Mouse (Mus musculus) kidney, embryonic 16.5 days (tissue): ENCODE data around the gene Ogn. TPM values are rescaled to one million over a fixed set of nuclear protein-coding genes. Genes with fewer than 3 reads are reported as not detected.

ENCODE experiments used
- ATAC-seq: fragments of 200-750 bp; cut with Nextera tagmentation; 2 replicates; pipeline ENCODE4 v1.8.0; 2017; ENCODE audit warnings: moderate TSS enrichment; ENCODE audit not compliant: low FRiP score, low TSS enrichment
- H3K27ac ChIP-seq: fragments of 300-500 bp; sonication (generic); 2 replicates; pipeline ENCODE4 v1.5.1; 2014; ENCODE audit warnings: low read length
- H3K27me3 ChIP-seq: fragments of 300-500 bp; sonication (generic); 2 replicates; pipeline ENCODE4 v1.6.1; 2014; ENCODE audit warnings: low read length, control low read depth, mixed read lengths; ENCODE audit not compliant: insufficient read depth
- H3K36me3 ChIP-seq: fragments of 300-500 bp; sonication (generic); 2 replicates; pipeline ENCODE4 v1.6.1; 2014; ENCODE audit warnings: low read length, control low read depth, mixed read lengths; ENCODE audit not compliant: insufficient read depth
- H3K4me1 ChIP-seq: fragments of 300-500 bp; sonication (generic); 2 replicates; pipeline ENCODE4 v1.6.1; 2014; ENCODE audit warnings: low read length, control low read depth, mixed read lengths; ENCODE audit not compliant: insufficient read depth
- H3K4me2 ChIP-seq: fragments of 300-500 bp; sonication (generic); replicated peaks from 2 replicates; pipeline ENCODE4 v1.6.1; 2014; ENCODE audit warnings: low read depth, low read length
- H3K4me3 ChIP-seq: fragments of 300-500 bp; sonication (generic); 2 replicates; pipeline ENCODE4 v1.5.1; 2014; ENCODE audit warnings: mild to moderate bottlenecking, low read length
- H3K9ac ChIP-seq: fragments of 300-500 bp; sonication (generic); replicated peaks from 2 replicates; pipeline ENCODE4 v1.6.1; 2014; ENCODE audit warnings: low read length
- H3K9me3 ChIP-seq: fragments of 300-500 bp; sonication (generic); 2 replicates; pipeline ENCODE4 v1.6.1; 2016; ENCODE audit warnings: low read length, control low read depth
- WGBS: fragments of 180-500 bp; shearing (Covaris S2); extraction: QIAGEN DNeasy Blood & Tissue Kit; methylation state at CpG from one replicate; pipeline ENCODE4 v1.1.7; 2014; 5-methylcytosine and 5-hydroxymethylcytosine counted together
- polyA plus RNA-seq: library from polyadenylated mRNA; unstranded; fragments of >200 nt; fragmentation: Nextera tagmentation; extraction: Ambion mirVana; gene quantifications from 2 replicates; pipeline ENCODE4 v1.2.1, GENCODE M21; 2015

Gene Ogn
- 54.9 and 59.1 TPM in 2 replicates for polyA plus RNA-seq

- no peak within 1 kb of the TSS for H3K9ac ChIP-seq
- WGBS, result 69% methylated on average over 4 of the region's 4 CpGs
- no peaks in the 10 kb centered on the region for H3K36me3 ChIP-seq
- peak within 1 kb of the TSS; percentile 39 for H3K4me3 ChIP-seq
- H3K9me3 ChIP-seq, result no peaks in the 10 kb centered on the region
- H3K27ac ChIP-seq, result peak within 1 kb of the TSS; percentile 38
- H3K4me1 ChIP-seq, result no peaks in the 10 kb centered on the region
- H3K4me2 ChIP-seq, result peak within 1 kb of the TSS; percentile 12; the same call in 1 of the 2 replicates
- ATAC-seq, result no peak
- no peaks in the 10 kb centered on the region for H3K27me3 ChIP-seq
Measured at GRCm38 (mm10) chr13:49607714-49608113, at the start of gene Ogn. TSS of gene Ogn (plus strand) at chr13:49608046.

- H3K9ac ChIP-seq, result no peak overlapping the region
- H3K4me2 ChIP-seq, result no peak overlapping the region
- 49% methylated on average over 2 of the region's 2 CpGs for WGBS
- H3K27ac ChIP-seq, result no peak overlapping the region
- H3K27me3 ChIP-seq, result no peaks in the 10 kb centered on the region
- no peaks in the 10 kb centered on the region for H3K4me1 ChIP-seq
- H3K4me3 ChIP-seq, result no peak overlapping the region
- no peaks in the 10 kb centered on the region for H3K36me3 ChIP-seq
- H3K9me3 ChIP-seq, result no peaks in the 10 kb centered on the region
- ATAC-seq, result no peak
Measured at GRCm38 (mm10) chr13:49559185-49559584, 48.7 kb upstream of the Ogn start.

- 65% methylated on average over 2 of the region's 2 CpGs for whole genome bisulfite sequencing
- Histone ChIP-seq H3K4me3 (no peak overlapping the region), H3K27ac (no peak overlapping the region), H3K9me3 (no peaks in the 10 kb centered on the region), H3K36me3 (no peaks in the 10 kb centered on the region), H3K4me2 (no peak overlapping the region), H3K9ac (no peak overlapping the region), H3K27me3 (no peaks in the 10 kb centered on the region), H3K4me1 (no peaks in the 10 kb centered on the region)
- ATAC-seq, result no peak
Measured at GRCm38 (mm10) chr13:49560886-49561285, 47.0 kb upstream of the Ogn start.

DNA sequence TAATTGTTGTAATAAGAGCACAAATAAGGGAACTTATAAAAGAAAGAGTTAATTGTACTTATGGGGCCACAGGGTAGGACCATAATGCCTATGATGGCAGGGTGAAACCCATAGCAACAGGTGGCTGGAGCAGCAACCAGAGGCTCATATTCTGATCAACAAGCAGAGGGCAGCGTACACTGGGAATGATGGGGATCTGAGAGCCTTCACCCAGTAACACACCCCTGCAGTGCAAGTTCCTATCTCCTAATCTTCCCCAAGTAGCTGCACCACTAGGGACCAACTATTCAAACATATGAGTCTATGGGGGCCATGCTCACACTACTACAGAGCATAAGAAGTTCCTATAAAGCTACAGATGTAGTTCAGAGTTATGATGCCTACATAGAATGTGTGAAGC, 43.5 kb upstream of the Ogn start:
- H3K27ac ChIP-seq, result no peak overlapping the region
- H3K4me3 ChIP-seq, result no peak overlapping the region
- H3K4me1 ChIP-seq, result no peaks in the 10 kb centered on the region
- no peaks in the 10 kb centered on the region for H3K36me3 ChIP-seq
- no peaks in the 10 kb centered on the region for H3K9me3 ChIP-seq
- no peak overlapping the region for H3K9ac ChIP-seq
- H3K27me3 ChIP-seq, result no peaks in the 10 kb centered on the region
- no peak for ATAC-seq
- WGBS, result 84% methylated on average over 1 of the region's 1 CpGs
- no peak overlapping the region for H3K4me2 ChIP-seq

- no peaks in the 10 kb centered on the region for H3K27me3 ChIP-seq
- H3K27ac ChIP-seq, result no peak overlapping the region
- no peak overlapping the region for H3K4me3 ChIP-seq
- no peak overlapping the region for H3K9ac ChIP-seq
- no peaks in the 10 kb centered on the region for H3K36me3 ChIP-seq
- no peaks in the 10 kb centered on the region for H3K4me1 ChIP-seq
- WGBS, result 85% methylated on average over 3 of the region's 3 CpGs
- H3K4me2 ChIP-seq, result no peak overlapping the region
- H3K9me3 ChIP-seq, result no peaks in the 10 kb centered on the region
- no peak for ATAC-seq
Measured at GRCm38 (mm10) chr13:49570371-49570770, 37.5 kb upstream of the Ogn start.

- H3K36me3 ChIP-seq, result no peaks in the 10 kb centered on the region
- no peak overlapping the region for H3K4me3 ChIP-seq
- no peaks in the 10 kb centered on the region for H3K27me3 ChIP-seq
- no peaks in the 10 kb centered on the region for H3K9me3 ChIP-seq
- 75% methylated on average over 2 of the region's 2 CpGs for WGBS
- no peak overlapping the region for H3K27ac ChIP-seq
- no peaks in the 10 kb centered on the region for H3K4me1 ChIP-seq
- H3K9ac ChIP-seq, result no peak overlapping the region
- H3K4me2 ChIP-seq, result no peak overlapping the region
- no peak for ATAC-seq
Measured at GRCm38 (mm10) chr13:49571418-49571817, 36.4 kb upstream of the Ogn start.

DNA sequence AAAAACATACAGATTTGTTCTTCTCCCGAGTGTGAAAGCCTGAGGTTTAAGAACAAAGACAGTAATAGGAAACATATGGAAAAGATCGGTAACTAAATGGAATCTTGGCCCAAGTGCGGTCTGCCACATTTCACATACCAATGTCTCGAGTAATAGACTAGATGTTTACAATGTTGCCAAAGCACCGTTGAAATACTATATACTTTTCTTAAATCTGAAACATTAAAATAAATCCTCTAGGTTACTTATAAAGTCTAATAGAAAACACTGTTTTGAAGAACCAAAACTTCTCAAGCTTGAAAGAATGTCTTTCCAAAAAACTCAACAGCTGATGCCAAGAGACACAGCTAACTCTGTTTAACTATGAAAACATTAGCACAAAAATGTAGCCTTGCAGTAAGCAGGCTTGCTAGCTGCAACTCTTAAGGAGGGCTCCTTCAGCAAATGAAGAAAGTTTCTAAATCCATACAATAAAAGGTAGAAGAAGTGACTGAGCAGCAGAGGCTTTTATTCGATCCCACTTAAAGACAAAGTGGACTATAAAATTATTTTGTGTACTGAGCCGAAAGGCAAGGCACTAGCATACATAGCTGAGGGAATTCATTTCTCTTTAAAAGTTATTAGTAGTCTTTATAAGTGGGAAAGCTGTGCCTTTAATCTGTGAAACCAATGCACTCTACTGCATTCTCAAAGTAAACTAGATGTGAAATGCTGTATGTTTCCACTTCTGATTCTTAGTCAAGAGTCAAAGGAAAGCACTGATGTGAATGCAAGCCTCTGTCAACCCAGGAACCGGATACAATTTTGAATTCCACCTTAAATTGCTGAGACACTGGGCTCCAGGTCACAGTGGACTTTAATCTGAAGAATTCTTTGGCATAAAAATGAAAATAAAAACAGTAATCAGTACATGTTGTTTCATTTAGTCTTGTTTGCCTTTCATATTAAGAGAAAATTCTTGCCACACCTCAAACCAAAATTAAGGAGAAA, 26.0 kb upstream of the Ogn start, which contains the start of gene Omd:
TSS of gene Omd (plus strand) at position 922 of the 990 bp plus-strand sequence.
- H3K4me1 ChIP-seq, result 0 out of 2 replicates have a peak, but pooled peaks cover 2% of the 10 kb centered on the region
- 63% methylated on average over 8 of the region's 8 CpGs for WGBS
- no peaks in the 10 kb centered on the region for H3K36me3 ChIP-seq
- H3K27me3 ChIP-seq, result no peaks in the 10 kb centered on the region
- peak within 1 kb of the TSS; percentile 88 for H3K27ac ChIP-seq
- no peaks in the 10 kb centered on the region for H3K9me3 ChIP-seq
- H3K9ac ChIP-seq, result no peak within 1 kb of the TSS
- H3K4me2 ChIP-seq, result peak within 1 kb of the TSS; percentile 18; the same call in 1 of the 2 replicates
- no peak within 1 kb of the TSS for H3K4me3 ChIP-seq
- no peak for ATAC-seq

GRCm38 (mm10) chr13:49583859-49584258, 24.0 kb upstream of the Ogn start:
- ATAC-seq, result no peak
- Histone ChIP-seq H3K27ac (0 out of 2 replicates have a peak overlapping the region, but pooled peaks have one; percentile 26), H3K9me3 (no peaks in the 10 kb centered on the region)

DNA sequence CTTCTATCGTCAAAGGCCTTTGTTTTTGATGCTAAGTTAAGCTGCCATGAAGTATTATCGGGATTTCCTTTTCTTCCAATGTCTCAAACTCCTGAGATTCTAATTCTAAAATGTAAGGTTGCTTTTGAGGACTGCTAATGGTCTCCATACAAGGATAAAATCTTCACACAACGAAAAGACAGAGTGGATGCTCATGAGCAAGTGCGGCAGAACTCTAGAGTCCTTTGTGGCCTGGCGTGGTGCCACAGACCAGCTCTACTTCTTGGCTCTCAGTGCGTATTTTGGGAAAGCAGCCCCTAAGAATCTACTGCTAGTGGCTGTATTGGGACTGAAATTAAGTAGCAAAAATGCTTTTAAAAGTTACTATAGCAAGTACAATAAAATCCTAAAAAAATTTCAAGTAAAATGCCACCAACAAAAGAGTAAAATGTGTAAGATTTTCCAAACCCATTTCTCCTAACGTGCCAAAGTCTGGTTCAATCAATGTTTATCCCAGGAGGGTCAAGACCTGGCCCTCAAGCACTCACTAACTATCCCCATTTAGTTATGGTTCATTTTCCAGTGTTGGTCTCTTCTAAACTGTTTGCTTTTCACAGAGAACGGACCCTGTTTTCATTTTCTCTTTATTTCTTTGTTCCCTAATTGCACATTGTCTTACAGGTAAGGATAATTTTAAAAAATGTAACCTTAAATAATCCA, 23.4 kb upstream of the Ogn start:
- H3K27ac ChIP-seq, result 0 out of 2 replicates have a peak overlapping the region, but pooled peaks have one; percentile 26

More at GRCm38 (mm10) chr13:49583859-49584258, 24.0 kb upstream of the Ogn start:
- Histone ChIP-seq H3K36me3 (no peaks in the 10 kb centered on the region), H3K4me2 (no peak overlapping the region), H3K4me3 (no peak overlapping the region), H3K9ac (no peak overlapping the region), H3K4me1 (no peaks in the 10 kb centered on the region), H3K27me3 (no peaks in the 10 kb centered on the region)

More for the DNA sequence above, 23.4 kb upstream of the Ogn start:
- H3K27me3 ChIP-seq, result no peaks in the 10 kb centered on the region
- no peak overlapping the region for H3K4me3 ChIP-seq
- no peak overlapping the region for H3K4me2 ChIP-seq
- no peak for ATAC-seq
- H3K9ac ChIP-seq, result no peak overlapping the region
- H3K9me3 ChIP-seq, result no peaks in the 10 kb centered on the region
- H3K4me1 ChIP-seq, result no peaks in the 10 kb centered on the region
- H3K36me3 ChIP-seq, result no peaks in the 10 kb centered on the region
- WGBS, result 73% methylated on average over 8 of the region's 8 CpGs
